Mouse (Mus musculus) midbrain, embryonic 15.5 days (tissue): ENCODE measurements around the gene Tradd. TPM values are rescaled to one million over a fixed set of nuclear protein-coding genes. Genes with fewer than 3 reads are reported as not detected.

ENCODE experiments used
- ATAC-seq: fragments of 200-750 bp; cut with Nextera tagmentation; replicated peaks from 2 replicates; pipeline ENCODE4 v1.8.0; 2017; ENCODE audit warnings: moderate TSS enrichment
- H3K27ac ChIP-seq: fragments of 300-500 bp; sonication (generic); 2 replicates; pipeline ENCODE4 v1.5.1; 2015; ENCODE audit warnings: mild to moderate bottlenecking, inconsistent platforms
- H3K27me3 ChIP-seq: fragments of 300-500 bp; sonication (generic); replicated peaks from 2 replicates; pipeline ENCODE4 v1.6.1; 2015; ENCODE audit warnings: inconsistent platforms
- H3K36me3 ChIP-seq: fragments of 300-500 bp; sonication (generic); replicated peaks from 2 replicates; pipeline ENCODE4 v1.6.1; 2015; ENCODE audit warnings: inconsistent platforms
- H3K4me1 ChIP-seq: fragments of 300-500 bp; sonication (generic); 2 replicates; pipeline ENCODE4 v1.6.1; 2015; ENCODE audit warnings: inconsistent platforms
- H3K4me2 ChIP-seq: fragments of 300-500 bp; sonication (generic); 2 replicates; pipeline ENCODE4 v1.6.1; 2015; ENCODE audit warnings: inconsistent platforms, mild to moderate bottlenecking, moderate library complexity
- H3K4me3 ChIP-seq: fragments of 300-500 bp; sonication (generic); 2 replicates; pipeline ENCODE4 v1.5.1; 2015; ENCODE audit warnings: mild to moderate bottlenecking, inconsistent platforms
- H3K9ac ChIP-seq: fragments of 300-500 bp; sonication (generic); 2 replicates; pipeline ENCODE4 v1.6.1; 2015; ENCODE audit warnings: mild to moderate bottlenecking, inconsistent platforms
- H3K9me3 ChIP-seq: fragments of 300-500 bp; sonication (generic); 2 replicates; pipeline ENCODE4 v1.6.1; 2016; ENCODE audit warnings: inconsistent platforms
- WGBS: fragments of 180-500 bp; shearing (Covaris S2); methylation state at CpG from one replicate; pipeline ENCODE4 v1.1.7; 2015; ENCODE audit warnings: mixed read lengths; 5-methylcytosine and 5-hydroxymethylcytosine counted together
- polyA plus RNA-seq: library from polyadenylated mRNA; unstranded; fragments of >200 nt; fragmentation: Nextera tagmentation; extraction: Ambion mirVana; gene quantifications from 2 replicates; pipeline ENCODE4 v1.2.1, GENCODE M21; 2015

Tradd gene
- 13.5 and 13.6 TPM in 2 replicates for polyA plus RNA-seq

DNA sequence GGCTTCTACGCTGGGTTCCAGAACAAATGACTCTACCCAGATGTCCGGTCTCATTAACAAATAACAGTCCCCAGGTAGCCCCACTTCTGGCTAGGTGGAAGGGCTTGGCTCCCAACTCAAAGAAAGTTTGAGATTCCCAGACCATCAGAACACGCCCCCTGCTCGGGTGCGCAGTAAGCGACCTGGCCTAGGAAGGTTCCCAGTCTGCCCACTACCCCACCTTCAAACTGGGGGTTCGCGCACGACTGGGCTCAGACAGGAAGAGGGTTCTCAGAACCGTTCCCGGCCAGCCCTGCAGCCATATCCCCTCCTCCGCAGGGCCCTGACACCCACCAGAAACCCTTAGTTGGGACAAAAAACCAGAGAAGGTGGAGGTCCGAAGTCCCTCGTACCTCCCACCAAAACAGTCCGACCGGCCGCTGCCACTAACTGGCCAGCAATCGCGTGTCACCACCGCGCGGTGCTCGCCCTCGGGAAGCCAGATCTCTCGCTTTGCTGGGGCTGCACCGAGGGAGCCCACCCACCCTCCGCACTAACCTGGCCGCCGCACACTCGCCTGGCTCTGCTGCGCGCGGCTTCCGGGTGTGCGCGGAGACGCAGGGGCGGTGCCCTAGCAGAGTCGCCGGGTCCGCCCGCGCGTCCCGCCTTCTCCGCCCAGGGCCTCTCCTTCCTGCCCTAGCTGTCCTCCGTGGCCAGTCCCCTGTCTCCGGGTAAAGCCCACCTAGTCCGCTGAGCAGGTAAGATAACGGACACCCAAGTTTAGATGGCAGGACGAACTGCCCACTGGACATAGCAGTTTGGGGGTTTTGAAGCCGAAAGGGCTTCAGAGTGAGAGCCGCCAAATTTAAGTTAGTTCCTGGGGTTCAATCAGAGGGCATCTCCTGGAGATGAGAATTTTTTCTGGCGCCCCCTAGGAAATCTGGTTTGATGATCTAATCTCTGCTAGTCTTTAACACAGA is at the start of gene Tradd, which contains the start of gene Fbxl8:
Gene Tradd (minus strand): TSS at position 586 of the 959 bp plus-strand sequence.
Gene Fbxl8 (plus strand): TSS at position 625 of the 959 bp plus-strand sequence.
- WGBS = under 1% methylated on average over 54 of the region's 54 CpGs
- Histone ChIP-seq H3K27ac (no peak within 1 kb of the TSS), H3K4me2 (peak within 1 kb of the TSS; percentile 77), H3K4me3 (peak within 1 kb of the TSS; percentile 48), H3K36me3 (no peaks in the 10 kb centered on the region), H3K9ac (peak within 1 kb of the TSS; percentile 41), H3K4me1 (peaks cover 32% of the 10 kb centered on the region), H3K27me3 (peaks cover 82% of the 10 kb centered on the region), H3K9me3 (no peaks in the 10 kb centered on the region)
- ATAC-seq = no peak

DNA sequence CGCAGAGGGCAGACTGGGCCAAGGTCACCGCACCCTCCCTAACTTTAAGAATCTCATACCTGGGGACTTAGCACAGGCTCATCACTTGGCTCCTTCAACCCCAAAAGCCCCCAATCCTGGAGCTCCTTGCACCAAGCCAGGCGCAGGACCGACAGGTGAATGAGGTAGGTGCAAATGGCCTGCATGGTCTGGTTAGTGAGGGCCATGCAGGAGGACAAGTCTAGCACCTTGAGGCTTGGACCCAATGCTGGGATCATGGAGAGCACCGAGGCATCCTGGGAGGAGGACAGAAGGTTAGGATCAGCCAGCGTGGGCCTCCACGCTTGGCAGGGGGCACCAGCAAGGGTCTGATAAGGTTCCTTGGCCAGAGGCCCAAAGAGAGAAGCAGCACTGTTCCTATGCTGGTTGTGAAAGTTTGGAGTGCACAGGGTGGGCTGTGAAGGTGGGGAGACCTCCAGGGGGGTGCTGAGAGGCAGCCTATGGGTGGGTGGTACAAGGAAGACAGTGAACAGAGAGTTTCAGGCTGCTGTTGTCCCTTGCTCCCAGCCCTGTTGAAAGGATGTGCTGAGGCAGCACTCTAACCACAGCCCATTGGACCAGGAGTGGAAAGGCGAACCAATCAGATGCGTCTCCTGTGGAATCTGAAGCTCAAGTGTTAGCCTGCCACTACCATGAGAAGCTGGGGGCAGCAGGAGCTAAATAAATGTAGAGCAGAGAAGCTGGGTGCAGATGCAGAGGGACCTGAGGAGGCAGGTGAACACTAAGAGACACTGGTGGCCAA is 49.4 kb upstream of the Tradd start:
- Histone ChIP-seq H3K9me3 (no peaks in the 10 kb centered on the region), H3K4me2 (no peak overlapping the region), H3K27ac (no peak overlapping the region), H3K27me3 (no peaks in the 10 kb centered on the region), H3K4me3 (no peak overlapping the region), H3K4me1 (no peaks in the 10 kb centered on the region), H3K9ac (no peak overlapping the region), H3K36me3 (peaks cover 49% of the 10 kb centered on the region; the same call in 1 of the 2 replicates)
- no peak for ATAC-seq
- WGBS = 79% methylated on average over 9 of the region's 9 CpGs

DNA sequence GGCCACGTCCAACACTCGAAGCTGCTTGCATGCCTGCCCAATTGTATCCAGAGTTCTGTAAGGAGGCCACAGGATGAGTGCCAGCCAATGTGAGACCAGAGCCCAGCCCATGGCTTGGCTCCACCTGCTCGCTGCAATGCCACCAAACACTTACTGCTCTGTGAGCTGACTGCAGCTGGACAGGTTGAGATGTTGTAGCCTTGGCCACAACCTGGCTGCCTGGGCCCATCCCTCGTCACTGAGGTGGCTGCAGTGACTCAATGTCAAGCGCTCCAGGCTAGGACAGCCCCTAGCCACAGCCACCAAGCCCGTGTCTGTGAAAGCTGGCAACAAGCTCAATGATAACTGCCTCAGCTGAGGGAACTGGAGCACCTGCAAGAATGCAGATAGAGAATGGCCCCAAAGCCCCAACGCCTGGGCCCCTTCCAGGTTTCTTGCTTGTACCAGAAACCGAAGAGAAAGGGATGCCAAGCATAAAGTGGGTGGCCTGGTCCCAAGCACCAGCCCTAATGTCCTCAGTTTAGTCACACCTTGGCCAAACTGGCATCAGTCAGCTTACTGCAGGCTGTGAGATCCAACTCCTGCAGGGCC is 48.6 kb upstream of the Tradd start:
- Histone ChIP-seq H3K36me3 (peaks cover 46% of the 10 kb centered on the region; the same call in 1 of the 2 replicates), H3K27me3 (no peaks in the 10 kb centered on the region), H3K9me3 (no peaks in the 10 kb centered on the region), H3K4me2 (no peak overlapping the region), H3K9ac (no peak overlapping the region), H3K27ac (no peak overlapping the region), H3K4me3 (no peak overlapping the region), H3K4me1 (no peaks in the 10 kb centered on the region)
- ATAC-seq = no peak
- WGBS = 94% methylated on average over 8 of the region's 8 CpGs

DNA sequence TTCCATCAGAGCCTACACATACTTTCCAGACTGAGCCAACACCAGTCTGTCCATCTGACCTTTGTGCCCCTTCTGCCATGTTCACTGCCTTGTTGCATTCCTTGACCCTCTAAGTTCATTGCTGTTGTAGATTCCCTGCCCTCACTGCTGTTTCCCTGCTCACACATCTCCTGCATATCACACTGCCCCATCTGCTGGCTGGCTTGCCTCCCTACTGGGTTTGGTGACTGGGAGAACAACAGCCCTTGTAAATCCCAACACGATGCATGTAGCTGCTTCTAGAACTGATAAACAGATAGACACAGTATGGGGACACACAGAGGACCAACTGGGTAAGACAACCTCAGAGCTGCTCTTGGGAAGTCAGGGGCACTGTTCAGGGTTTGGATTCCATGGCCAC is 47.3 kb upstream of the Tradd start:
- ATAC-seq = no peak
- no peak overlapping the region for H3K4me2 ChIP-seq
- no peaks in the 10 kb centered on the region for H3K27me3 ChIP-seq
- H3K9me3 ChIP-seq = no peaks in the 10 kb centered on the region
- H3K9ac ChIP-seq = no peak overlapping the region
- WGBS = 79% methylated on average over 1 of the region's 1 CpGs
- H3K36me3 ChIP-seq = peaks cover 47% of the 10 kb centered on the region; the same call in 1 of the 2 replicates
- H3K4me1 ChIP-seq = no peaks in the 10 kb centered on the region
- no peak overlapping the region for H3K27ac ChIP-seq
- no peak overlapping the region for H3K4me3 ChIP-seq

DNA sequence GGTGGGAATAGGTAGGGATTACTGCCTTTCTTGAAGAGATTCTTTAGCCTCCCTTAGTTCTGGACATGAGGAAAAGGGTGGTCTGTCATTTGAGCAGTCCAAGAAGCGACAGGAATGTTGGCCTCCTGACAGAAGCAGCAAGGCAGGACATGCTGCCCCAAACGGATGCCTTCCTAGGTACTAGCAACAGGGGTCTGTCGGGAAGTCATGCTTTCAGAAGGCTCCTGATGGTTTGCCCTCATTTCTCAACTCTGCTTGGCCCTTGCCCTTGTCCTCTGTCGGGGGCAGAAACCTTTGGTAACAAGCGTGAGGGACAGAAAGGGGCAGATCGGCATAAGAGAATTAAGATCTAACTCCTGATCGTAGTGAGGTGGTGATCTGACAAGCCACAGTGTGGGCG is 45.7 kb upstream of the Tradd start:
- H3K36me3 ChIP-seq = peaks cover 36% of the 10 kb centered on the region; the same call in 1 of the 2 replicates
- no peak for ATAC-seq
- H3K4me2 ChIP-seq = no peak overlapping the region
- no peak overlapping the region for H3K9ac ChIP-seq
- peaks cover 11% of the 10 kb centered on the region for H3K4me1 ChIP-seq
- H3K27me3 ChIP-seq = no peaks in the 10 kb centered on the region
- H3K4me3 ChIP-seq = no peak overlapping the region
- H3K9me3 ChIP-seq = no peaks in the 10 kb centered on the region
- WGBS = 87% methylated on average over 8 of the region's 8 CpGs
- H3K27ac ChIP-seq = no peak overlapping the region

DNA sequence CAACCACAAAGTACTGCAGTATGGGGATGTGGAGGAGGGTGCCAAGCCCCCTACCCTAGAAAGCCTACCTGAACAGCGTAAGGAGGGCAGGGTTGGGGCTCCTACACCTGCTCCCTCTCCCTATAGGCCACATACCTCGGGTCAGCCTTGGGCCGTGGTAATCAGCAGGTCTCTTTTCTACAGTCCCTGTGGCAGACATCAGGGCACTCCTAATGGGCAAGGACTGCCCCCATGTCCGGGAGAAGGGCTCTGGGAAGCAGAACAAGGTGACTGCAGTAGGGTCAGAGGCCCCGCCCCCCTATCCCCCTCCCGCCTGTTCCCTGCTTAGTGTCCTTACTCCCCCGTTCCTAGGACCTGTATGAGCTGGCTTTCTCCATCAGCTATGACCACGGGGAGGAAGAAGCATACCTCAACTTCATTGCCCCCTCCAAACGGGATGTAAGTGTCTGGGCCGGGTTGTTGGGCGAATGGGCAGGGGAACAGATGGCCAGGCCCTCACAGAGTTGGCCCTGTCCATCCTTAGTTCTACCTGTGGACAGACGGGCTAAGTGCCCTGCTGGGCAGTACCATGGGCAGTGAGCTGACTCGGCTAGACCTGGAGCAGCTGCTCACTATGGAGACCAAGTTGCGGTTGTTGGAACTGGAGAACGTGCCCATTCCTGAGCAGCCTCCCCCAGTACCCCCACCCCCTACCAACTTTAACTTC is 44.9 kb upstream of the Tradd start:
- ATAC-seq = no peak
- H3K36me3 ChIP-seq = peaks cover 33% of the 10 kb centered on the region; the same call in 1 of the 2 replicates

DNA sequence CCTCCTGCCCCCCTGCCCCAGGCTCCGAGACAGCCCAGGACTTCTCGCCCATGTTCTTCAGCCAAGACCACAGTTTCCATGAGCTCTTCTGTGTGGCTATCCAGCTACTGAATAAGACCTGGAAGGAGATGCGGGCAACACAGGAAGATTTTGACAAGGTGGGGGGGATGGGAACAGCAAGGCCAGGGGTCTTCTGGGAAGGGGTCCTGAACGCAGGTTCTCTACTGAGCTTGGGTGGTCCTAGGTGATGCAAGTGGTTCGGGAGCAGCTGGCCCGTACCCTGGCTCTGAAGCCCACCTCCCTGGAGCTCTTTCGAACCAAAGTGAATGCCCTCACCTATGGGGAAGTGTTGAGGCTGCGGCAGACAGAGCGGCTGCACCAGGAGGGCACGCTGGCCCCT is 44.0 kb upstream of the Tradd start:
- 92% methylated on average over 10 of the region's 10 CpGs for WGBS
- ATAC-seq = no peak
- Histone ChIP-seq H3K4me3 (no peak overlapping the region), H3K4me1 (peaks cover 11% of the 10 kb centered on the region), H3K9ac (no peak overlapping the region), H3K27me3 (no peaks in the 10 kb centered on the region), H3K27ac (no peak overlapping the region), H3K36me3 (peaks cover 34% of the 10 kb centered on the region; the same call in 1 of the 2 replicates), H3K4me2 (no peak overlapping the region), H3K9me3 (no peaks in the 10 kb centered on the region)

More for the DNA sequence above, 44.9 kb upstream of the Tradd start:
- Histone ChIP-seq H3K4me2 (no peak overlapping the region), H3K9ac (no peak overlapping the region), H3K4me3 (no peak overlapping the region), H3K27ac (no peak overlapping the region), H3K4me1 (peaks cover 11% of the 10 kb centered on the region), H3K27me3 (no peaks in the 10 kb centered on the region), H3K9me3 (no peaks in the 10 kb centered on the region)
- 81% methylated on average over 15 of the region's 15 CpGs for WGBS

DNA sequence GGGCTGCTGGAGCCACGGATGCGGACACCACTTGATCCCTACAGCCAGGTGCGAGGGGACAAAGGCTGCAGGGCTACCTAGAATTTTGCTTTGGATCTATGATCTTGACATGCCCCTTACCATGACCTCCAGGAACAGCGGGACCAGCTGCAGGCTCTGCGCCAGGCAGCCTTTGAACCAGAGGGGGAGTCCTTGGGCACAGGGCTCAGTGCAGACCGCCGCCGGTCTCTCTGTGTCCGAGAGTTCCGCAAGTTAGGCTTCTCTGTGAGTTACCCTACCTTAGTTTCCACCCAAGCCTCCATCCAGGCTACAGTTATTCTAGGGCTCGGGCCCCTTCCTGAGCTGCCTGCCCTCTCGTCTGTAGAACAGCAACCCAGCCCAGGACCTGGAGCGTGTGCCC is 43.3 kb upstream of the Tradd start:
- peaks cover 35% of the 10 kb centered on the region; the same call in 1 of the 2 replicates for H3K36me3 ChIP-seq

DNA sequence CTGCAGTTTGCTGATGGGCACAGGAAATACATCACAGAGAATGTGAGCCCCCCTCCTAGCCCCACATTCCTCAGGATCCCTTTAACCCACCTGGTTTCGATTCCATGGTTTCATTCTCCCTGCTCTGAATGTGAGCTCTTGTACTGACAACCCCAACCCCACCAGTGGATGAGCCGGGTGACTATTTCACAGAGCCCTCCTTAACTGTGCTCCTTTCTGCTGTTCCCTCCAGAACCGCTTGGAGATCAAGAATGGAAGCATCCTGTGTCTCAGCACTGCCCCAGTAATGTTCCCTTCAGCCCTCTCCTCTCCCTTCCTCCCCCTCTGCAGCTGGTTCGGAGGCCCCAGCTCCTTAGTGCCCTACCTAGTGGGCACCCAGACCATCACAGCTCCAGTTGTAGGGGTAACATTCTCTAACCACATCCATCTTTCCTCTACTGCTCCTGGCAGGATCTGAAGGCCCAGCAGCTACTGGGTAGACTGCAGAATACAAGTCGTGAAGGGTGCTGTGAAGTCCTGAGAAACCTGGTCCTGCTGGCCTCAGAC is 41.8 kb upstream of the Tradd start:
- H3K9me3 ChIP-seq = no peaks in the 10 kb centered on the region
- H3K4me3 ChIP-seq = no peak overlapping the region
- H3K36me3 ChIP-seq = peaks cover 34% of the 10 kb centered on the region
- H3K9ac ChIP-seq = no peak overlapping the region
- no peak overlapping the region for H3K27ac ChIP-seq
- H3K4me2 ChIP-seq = peak overlapping the region; percentile 43
- 50% methylated on average over 5 of the region's 5 CpGs for WGBS
- peak; percentile 2; the same call in 1 of the 2 replicates for ATAC-seq
- H3K4me1 ChIP-seq = peaks cover 11% of the 10 kb centered on the region
- no peaks in the 10 kb centered on the region for H3K27me3 ChIP-seq

More for the DNA sequence above, 43.3 kb upstream of the Tradd start:
- Histone ChIP-seq H3K27ac (no peak overlapping the region), H3K4me3 (no peak overlapping the region), H3K9ac (no peak overlapping the region), H3K4me1 (peaks cover 11% of the 10 kb centered on the region), H3K4me2 (no peak overlapping the region), H3K27me3 (no peaks in the 10 kb centered on the region), H3K9me3 (no peaks in the 10 kb centered on the region)
- WGBS = 95% methylated on average over 13 of the region's 13 CpGs
- ATAC-seq = no peak

DNA sequence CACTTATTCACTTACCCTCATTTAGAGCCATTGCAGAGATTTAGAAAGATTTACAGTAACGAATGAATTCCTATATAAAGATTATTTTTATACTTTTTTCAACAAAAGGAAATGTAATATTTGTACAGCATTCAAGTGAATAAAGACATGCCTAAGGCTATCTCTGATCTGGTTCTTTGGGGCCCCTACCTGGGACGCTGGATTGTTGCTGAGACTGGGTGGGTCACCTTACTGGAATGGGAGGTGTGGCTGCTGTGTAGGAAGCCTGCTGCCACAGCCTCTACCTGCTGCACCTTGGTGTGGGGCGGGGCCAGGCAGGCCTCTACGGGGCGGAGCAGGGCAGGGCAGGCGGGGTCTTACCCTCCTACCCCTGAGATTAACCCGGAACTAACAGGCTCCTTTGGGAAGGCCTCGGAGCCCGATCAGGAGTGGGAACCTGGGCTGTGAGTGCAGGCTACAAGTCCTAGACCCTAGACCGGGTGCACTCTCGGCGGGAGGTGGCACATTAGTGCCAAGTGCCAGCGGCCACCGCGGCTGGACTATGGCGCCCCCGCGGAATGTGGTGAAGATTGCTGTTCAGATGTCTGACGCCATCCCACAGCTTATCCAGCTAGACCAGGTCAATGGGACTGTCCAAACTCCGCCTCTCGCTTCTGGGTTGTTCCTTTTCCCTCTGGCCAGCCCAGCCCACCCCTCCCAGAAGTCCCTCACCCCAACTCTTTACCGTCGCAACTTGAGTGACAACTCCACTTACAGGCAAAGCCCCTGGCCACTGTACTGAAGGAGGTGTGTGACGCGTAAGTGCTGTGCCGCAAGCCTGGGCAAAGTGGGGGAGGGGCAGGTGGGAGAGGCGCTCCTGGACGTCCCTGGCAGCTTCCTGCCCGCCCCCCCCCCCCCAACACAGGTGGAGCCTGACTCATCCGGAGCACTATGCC is 41.1 kb upstream of the Tradd start, which contains the start of gene Elmo3:
Gene Elmo3 (plus strand): TSS at position 391 of the 935 bp plus-strand sequence.
- 10% methylated on average over 30 of the region's 30 CpGs for WGBS
- Histone ChIP-seq H3K36me3 (peaks cover 41% of the 10 kb centered on the region), H3K9me3 (no peaks in the 10 kb centered on the region), H3K27ac (0 out of 2 replicates have a peak within 1 kb of the TSS, but pooled peaks have one; percentile 9), H3K4me1 (peaks cover 11% of the 10 kb centered on the region), H3K4me3 (0 out of 2 replicates have a peak within 1 kb of the TSS, but pooled peaks have one; percentile 13), H3K9ac (no peak within 1 kb of the TSS), H3K27me3 (no peaks in the 10 kb centered on the region), H3K4me2 (peak within 1 kb of the TSS; percentile 43)
- ATAC-seq = peak; percentile 62
